Mouse (Mus musculus) liver, embryonic 14.5 days (tissue): ENCODE results near the gene Cdc42ep4. TPM values are rescaled to one million over a fixed set of nuclear protein-coding genes. Genes with fewer than 3 reads are reported as not detected.

Experiments used
- ATAC-seq: fragments of 200-750 bp; cut with Nextera tagmentation; 2 replicates; pipeline ENCODE4 v1.8.0; 2017; ENCODE audit warnings: moderate number of reproducible peaks, mild to moderate bottlenecking, moderate library complexity; ENCODE audit not compliant: insufficient read depth
- DNase-seq, 3 experiments: peaks; one replicate each; pipeline ENCODE4 v3.0.0-alpha.2; 2012 to 2013; ENCODE audit warnings: low read depth in 3 of 3, low spot score in 3 of 3
- H3K27ac ChIP-seq: fragments of 300-500 bp; sonication (generic); 2 replicates; pipeline ENCODE4 v1.5.1; 2014; ENCODE audit warnings: moderate library complexity, mild to moderate bottlenecking, control low read depth, inconsistent platforms
- H3K27me3 ChIP-seq: fragments of 300-500 bp; sonication (generic); 2 replicates; pipeline ENCODE4 v1.6.1; 2014; ENCODE audit warnings: mild to moderate bottlenecking, low read length, moderate library complexity; ENCODE audit not compliant: control insufficient read depth, insufficient read depth
- H3K36me3 ChIP-seq: fragments of 300-500 bp; sonication (generic); replicated peaks from 2 replicates; pipeline ENCODE4 v1.6.1; 2014; ENCODE audit warnings: low read depth; ENCODE audit not compliant: control insufficient read depth, insufficient read depth
- H3K4me1 ChIP-seq, 2 experiments: fragments of 200-500 bp in 1 of 2; fragments of 300-500 bp in 1 of 2; sonication (generic) in 1 of 2; replicated peaks; 2 replicates each; pipeline ENCODE4 v1.6.1; 2012 to 2014; ENCODE audit warnings: antibody characterized with exemption in 1 of 2, inconsistent platforms in 1 of 2, low read length in 1 of 2; ENCODE audit not compliant: control insufficient read depth in 2 of 2, insufficient read depth in 2 of 2
- H3K4me2 ChIP-seq: fragments of 300-500 bp; sonication (generic); 2 replicates; pipeline ENCODE4 v1.6.1; 2014; ENCODE audit warnings: low read depth, mild to moderate bottlenecking, control low read depth, moderate library complexity
- H3K4me3 ChIP-seq, 2 experiments: fragments of 200-500 bp in 1 of 2; fragments of 300-500 bp in 1 of 2; sonication (generic) in 1 of 2; 2 replicates each; pipeline ENCODE4 v1.5.1; 2012 to 2014; ENCODE audit warnings: low read depth in 2 of 2, low read length in 2 of 2, mild to moderate bottlenecking in 2 of 2, control low read depth in 1 of 2, inconsistent platforms in 1 of 2, moderate library complexity in 1 of 2; ENCODE audit not compliant: insufficient read depth in 1 of 2
- H3K9ac ChIP-seq: fragments of 300-500 bp; sonication (generic); replicated peaks from 2 replicates; pipeline ENCODE4 v1.6.1; 2014; ENCODE audit warnings: mild to moderate bottlenecking, control low read depth, moderate library complexity
- H3K9me3 ChIP-seq: fragments of 300-500 bp; sonication (generic); 2 replicates; pipeline ENCODE4 v1.6.1; 2016; ENCODE audit warnings: low read length, mixed read lengths; ENCODE audit not compliant: control insufficient read depth
- CTCF ChIP-seq: IDR thresholded peaks from 2 replicates; pipeline ENCODE4 v1.5.1; 2016; ENCODE audit warnings: antibody characterized with exemption, low read depth, control low read depth
- EP300 ChIP-seq: IDR thresholded peaks from 2 replicates; pipeline ENCODE4 v1.6.1; 2016; ENCODE audit warnings: antibody characterized with exemption, low read depth
- WGBS: fragments of 180-500 bp; shearing (Covaris S2); extraction: QIAGEN DNeasy Blood & Tissue Kit; methylation state at CpG from one replicate; pipeline ENCODE4 v1.1.7; 2014; ENCODE audit not compliant: insufficient replicate concordance; 5-methylcytosine and 5-hydroxymethylcytosine counted together
- polyA plus RNA-seq, 2 experiments: library from polyadenylated mRNA; depleted of rRNA in 1 of 2; stranded (reverse) in 1 of 2; unstranded in 1 of 2; fragments of >200 nt; fragmentation: Nextera tagmentation in 1 of 2; extraction: Ambion mirVana in 1 of 2; gene quantifications; 2 replicates each; pipeline versions ENCODE4 v1.2.1 to v1.2.3; 2012 to 2014

Cdc42ep4 gene
- polyA plus RNA-seq, 2 experiments = 9.0 to 10.0 TPM

DNA sequence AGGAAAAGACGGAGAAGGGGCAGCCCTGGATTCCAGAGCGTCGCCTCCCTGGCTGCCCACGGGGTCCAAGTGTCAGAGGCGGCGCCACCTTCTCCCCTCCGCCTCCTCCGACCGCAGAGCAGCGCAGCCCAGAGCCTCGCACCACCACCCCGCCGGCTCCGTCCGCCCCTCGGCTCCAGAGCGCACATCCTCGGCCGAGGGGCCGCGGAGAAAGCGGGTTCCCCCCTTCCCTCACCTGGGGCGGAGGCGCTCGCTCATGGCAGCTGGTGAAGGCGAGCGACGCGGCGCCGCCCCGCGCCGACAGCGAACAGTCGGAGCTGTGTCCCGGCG lies 68.1 kb downstream of the Cdc42ep4 start:
- H3K4me3 ChIP-seq = peak overlapping the region; percentile 91 to 92
- WGBS = under 1% methylated on average over 34 of the region's 38 CpGs
- no peak for TF ChIP-seq EP300
- TF ChIP-seq CTCF = no peak
- peak overlapping the region; percentile 92 for H3K4me2 ChIP-seq
- no peak for DNase-seq
- peak overlapping the region; percentile 99 for H3K27ac ChIP-seq
- peaks cover 34 to 40% of the 10 kb centered on the region in 2 experiments for H3K4me1 ChIP-seq
- H3K9ac ChIP-seq = peak overlapping the region; percentile 96
- H3K27me3 ChIP-seq = no peaks in the 10 kb centered on the region
- peaks cover 7% of the 10 kb centered on the region for H3K36me3 ChIP-seq
- ATAC-seq = no peak
- H3K9me3 ChIP-seq = no peaks in the 10 kb centered on the region

- Histone ChIP-seq H3K36me3 (peaks cover 2% of the 10 kb centered on the region), H3K27me3 (no peaks in the 10 kb centered on the region), H3K27ac (peak overlapping the region; percentile 99), H3K4me1 (peaks cover 38 to 40% of the 10 kb centered on the region in 2 experiments), H3K4me3 (peak overlapping the region; percentile 91 to 92), H3K9me3 (no peaks in the 10 kb centered on the region), H3K9ac (peak overlapping the region; percentile 96), H3K4me2 (peak overlapping the region; percentile 92)
- DNase-seq (peak in 2 of 3 experiments; percentile 53 to 57), ATAC-seq (peak; percentile 62)
- WGBS = 4% methylated on average over 38 of the region's 38 CpGs
- TF ChIP-seq EP300 = no peak
- no peak for TF ChIP-seq CTCF
Measured at GRCm38 (mm10) chr11:113682897-113683626, 68.6 kb downstream of the Cdc42ep4 start.

- H3K9ac ChIP-seq = peak overlapping the region; percentile 96
- peak overlapping the region; percentile 91 to 92 for H3K4me3 ChIP-seq
Measured at GRCm38 (mm10) chr11:113681979-113682378, 69.7 kb downstream of the Cdc42ep4 start.

DNA sequence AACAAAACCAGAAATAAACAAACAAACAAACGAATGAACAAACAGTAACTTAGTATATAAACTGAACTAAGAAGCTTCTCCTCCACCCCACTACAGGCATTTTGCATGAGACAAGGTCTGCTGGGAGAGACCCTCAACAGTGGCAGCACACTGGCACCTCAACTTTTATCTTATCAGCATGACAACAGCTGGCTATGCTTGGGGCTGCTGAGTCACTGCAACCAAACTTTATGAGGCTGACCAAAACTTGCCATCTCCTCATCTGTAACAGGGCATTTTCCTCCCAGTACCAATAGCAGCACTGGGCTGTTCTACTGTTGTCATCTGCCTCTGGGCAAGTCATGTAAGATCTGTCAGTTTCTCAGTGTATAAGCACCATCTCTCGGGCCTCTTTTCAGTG lies 70.7 kb downstream of the Cdc42ep4 start:
- ATAC-seq (peak; percentile 67), DNase-seq (peak; percentile 82 to 83 (median 83))
- no peaks in the 10 kb centered on the region for H3K27me3 ChIP-seq
- H3K4me2 ChIP-seq = peak overlapping the region; percentile 92
- H3K4me3 ChIP-seq = peak overlapping the region; percentile 55 to 92
- peak overlapping the region; percentile 96 for H3K9ac ChIP-seq
- H3K9me3 ChIP-seq = no peaks in the 10 kb centered on the region
- TF ChIP-seq CTCF = no peak
- TF ChIP-seq EP300 = peak; percentile 94
- 19% methylated on average over 2 of the region's 2 CpGs for WGBS
- H3K4me1 ChIP-seq = peaks cover 38 to 40% of the 10 kb centered on the region in 2 experiments
- H3K27ac ChIP-seq = peak overlapping the region; percentile 99
- H3K36me3 ChIP-seq = peaks cover 18% of the 10 kb centered on the region

More at GRCm38 (mm10) chr11:113681979-113682378, 69.7 kb downstream of the Cdc42ep4 start:
- TF ChIP-seq CTCF (no peak; the same call in 1 of the 2 replicates), EP300 (no peak)
- no peak for ATAC-seq
- H3K27me3 ChIP-seq = no peaks in the 10 kb centered on the region
- H3K27ac ChIP-seq = peak overlapping the region; percentile 99
- H3K4me2 ChIP-seq = peak overlapping the region; percentile 92
- peaks cover 38 to 40% of the 10 kb centered on the region in 2 experiments for H3K4me1 ChIP-seq
- no peaks in the 10 kb centered on the region for H3K9me3 ChIP-seq
- no peak for DNase-seq
- peaks cover 8% of the 10 kb centered on the region for H3K36me3 ChIP-seq

DNA sequence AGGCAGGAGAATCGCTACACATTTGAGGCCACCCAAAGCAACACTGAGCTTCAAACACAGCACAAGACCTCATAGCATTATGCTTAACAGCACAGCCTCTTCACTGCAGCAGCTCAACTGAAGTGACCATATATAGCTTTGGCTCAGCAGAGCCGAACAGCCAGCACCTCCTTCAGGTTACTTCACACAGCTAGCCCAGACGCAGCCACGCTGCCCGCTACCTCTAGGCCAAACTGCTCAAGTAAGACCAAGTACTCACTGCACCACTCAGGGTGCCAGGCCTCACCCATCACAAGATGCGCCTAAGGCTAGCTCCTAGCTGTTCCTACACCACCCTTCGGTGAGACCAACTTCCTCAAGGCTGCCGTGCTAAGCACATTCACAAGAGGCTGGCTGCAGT lies 73.3 kb downstream of the Cdc42ep4 start:
- 81% methylated on average over 8 of the region's 8 CpGs for WGBS
- Histone ChIP-seq H3K27me3 (no peaks in the 10 kb centered on the region), H3K4me1 (peaks cover 31 to 33% of the 10 kb centered on the region in 2 experiments), H3K27ac (no peak overlapping the region), H3K4me3 (no peak overlapping the region), H3K9me3 (no peaks in the 10 kb centered on the region), H3K36me3 (peaks cover 43% of the 10 kb centered on the region), H3K9ac (no peak overlapping the region), H3K4me2 (no peak overlapping the region)
- DNase-seq (no peak), ATAC-seq (no peak)
- no peak for TF ChIP-seq CTCF
- no peak for TF ChIP-seq EP300
